Mouse (Mus musculus): ENCODE results near the gene Manba. TPM values are rescaled to one million over a fixed set of nuclear protein-coding genes. Genes with fewer than 3 reads are reported as not detected.

Manba gene
- total and polyA plus RNA-seq, 2 experiments from 2014 or later, result 20.6 to 36.0 TPM

GRCm38 (mm10) chr3:135438913-135439531, 46.4 kb upstream of the Manba start:
- ATAC-seq (ENCODE audit: insufficient read depth, low read depth), result peak; percentile 61
- under 1% methylated on average over 47 of the region's 76 CpGs for WGBS
- H3K9me3 ChIP-seq (replicated peaks; ENCODE audit: control insufficient read depth, low read length), result no peaks in the 10 kb centered on the region
- peak overlapping the region; percentile 68 for H3K4me3 ChIP-seq (ENCODE audit: low read depth, low read length)
- H3K4me1 ChIP-seq (ENCODE audit: control insufficient read depth, insufficient read depth), result peaks cover 18% of the 10 kb centered on the region
- DNase-seq (ENCODE audit: low spot score), result peak; percentile 90
- peak overlapping the region; percentile 95 for H3K4me2 ChIP-seq (ENCODE audit: low read depth, low read length)
- TF ChIP-seq CTCF (IDR thresholded peaks at IDR 0.05; ENCODE audit: low read depth) (no peak), EP300 (IDR thresholded peaks at IDR 0.05; ENCODE audit: low read depth) (peak; percentile 53; the same call in 1 of the 2 replicates)
- no peaks in the 10 kb centered on the region for H3K27me3 ChIP-seq (ENCODE audit: control insufficient read depth, insufficient read depth, low read length)
- peak overlapping the region; percentile 100 for H3K27ac ChIP-seq (ENCODE audit: low read depth)
- H3K36me3 ChIP-seq (replicated peaks; ENCODE audit: control insufficient read depth, insufficient read depth, low read length), result peaks cover 9% of the 10 kb centered on the region; the same call in 1 of the 2 replicates
- H3K9ac ChIP-seq (replicated peaks; ENCODE audit: low read depth, low read length), result peak overlapping the region; percentile 96

GRCm38 (mm10) chr3:135439651-135440050, 45.8 kb upstream of the Manba start:
- Histone ChIP-seq H3K4me3 (ENCODE audit: low read depth, low read length) (peak overlapping the region; percentile 68), H3K4me1 (ENCODE audit: control insufficient read depth, insufficient read depth) (peaks cover 23% of the 10 kb centered on the region), H3K27ac (ENCODE audit: low read depth) (peak overlapping the region; percentile 100), H3K9me3 (replicated peaks; ENCODE audit: control insufficient read depth, low read length) (no peaks in the 10 kb centered on the region), H3K27me3 (ENCODE audit: control insufficient read depth, insufficient read depth, low read length) (no peaks in the 10 kb centered on the region), H3K36me3 (replicated peaks; ENCODE audit: control insufficient read depth, insufficient read depth, low read length) (peaks cover 9% of the 10 kb centered on the region; the same call in 1 of the 2 replicates), H3K4me2 (ENCODE audit: low read depth, low read length) (peak overlapping the region; percentile 95), H3K9ac (replicated peaks; ENCODE audit: low read depth, low read length) (peak overlapping the region; percentile 96)
- TF ChIP-seq CTCF (IDR thresholded peaks at IDR 0.05; ENCODE audit: low read depth), result no peak
- TF ChIP-seq EP300 (IDR thresholded peaks at IDR 0.05; ENCODE audit: low read depth), result no peak
- DNase-seq (ENCODE audit: low spot score), result no peak
- WGBS, result under 1% methylated on average over 15 of the region's 15 CpGs
- ATAC-seq (ENCODE audit: insufficient read depth, low read depth), result no peak

GRCm38 (mm10) chr3:135440221-135440620, 45.2 kb upstream of the Manba start:
- Histone ChIP-seq H3K4me1 (ENCODE audit: control insufficient read depth, insufficient read depth) (peaks cover 28% of the 10 kb centered on the region), H3K4me2 (ENCODE audit: low read depth, low read length) (peak overlapping the region; percentile 95), H3K9ac (replicated peaks; ENCODE audit: low read depth, low read length) (peak overlapping the region; percentile 96), H3K27me3 (ENCODE audit: control insufficient read depth, insufficient read depth, low read length) (no peaks in the 10 kb centered on the region), H3K27ac (ENCODE audit: low read depth) (peak overlapping the region; percentile 100), H3K36me3 (replicated peaks; ENCODE audit: control insufficient read depth, insufficient read depth, low read length) (peaks cover 9% of the 10 kb centered on the region; the same call in 1 of the 2 replicates), H3K4me3 (ENCODE audit: low read depth, low read length) (peak overlapping the region; percentile 68), H3K9me3 (replicated peaks; ENCODE audit: control insufficient read depth, low read length) (no peaks in the 10 kb centered on the region)
- no peak for ATAC-seq (ENCODE audit: insufficient read depth, low read depth)
- 4% methylated on average over 7 of the region's 7 CpGs for WGBS
- peak; percentile 63 for DNase-seq (ENCODE audit: low spot score)
- no peak for TF ChIP-seq EP300 (IDR thresholded peaks at IDR 0.05; ENCODE audit: low read depth)
- no peak for TF ChIP-seq CTCF (IDR thresholded peaks at IDR 0.05; ENCODE audit: low read depth)

- ATAC-seq (ENCODE audit: insufficient read depth, low read depth), result no peak
- Histone ChIP-seq H3K36me3 (replicated peaks; ENCODE audit: control insufficient read depth, insufficient read depth, low read length) (peaks cover 9% of the 10 kb centered on the region; the same call in 1 of the 2 replicates), H3K4me1 (ENCODE audit: control insufficient read depth, insufficient read depth) (peaks cover 31% of the 10 kb centered on the region), H3K9me3 (replicated peaks; ENCODE audit: control insufficient read depth, low read length) (no peaks in the 10 kb centered on the region), H3K4me2 (ENCODE audit: low read depth, low read length) (peak overlapping the region; percentile 95), H3K27ac (ENCODE audit: low read depth) (peak overlapping the region; percentile 100), H3K27me3 (ENCODE audit: control insufficient read depth, insufficient read depth, low read length) (no peaks in the 10 kb centered on the region), H3K9ac (replicated peaks; ENCODE audit: low read depth, low read length) (peak overlapping the region; percentile 96), H3K4me3 (ENCODE audit: low read depth, low read length) (peak overlapping the region; percentile 68)
- TF ChIP-seq EP300 (IDR thresholded peaks at IDR 0.05; ENCODE audit: low read depth), result no peak
- no peak for TF ChIP-seq CTCF (IDR thresholded peaks at IDR 0.05; ENCODE audit: low read depth)
- no peak for DNase-seq (ENCODE audit: low spot score)
- 7% methylated on average over 10 of the region's 10 CpGs for WGBS
These were observed 44.8 kb upstream of the Manba start for GRCm38 (mm10) chr3:135440621-135441020.

- H3K9me3 ChIP-seq (replicated peaks; ENCODE audit: control insufficient read depth, low read length), result no peaks in the 10 kb centered on the region
- ATAC-seq (ENCODE audit: insufficient read depth, low read depth) (no peak), DNase-seq (ENCODE audit: low spot score) (no peak)
- peak overlapping the region; percentile 2 for H3K4me2 ChIP-seq (ENCODE audit: low read depth, low read length)
- peaks cover 31% of the 10 kb centered on the region for H3K4me1 ChIP-seq (ENCODE audit: control insufficient read depth, insufficient read depth)
- peaks cover 15% of the 10 kb centered on the region; the same call in 1 of the 2 replicates for H3K36me3 ChIP-seq (replicated peaks; ENCODE audit: control insufficient read depth, insufficient read depth, low read length)
- H3K4me3 ChIP-seq (ENCODE audit: low read depth, low read length), result no peak overlapping the region
- H3K27me3 ChIP-seq (ENCODE audit: control insufficient read depth, insufficient read depth, low read length), result no peaks in the 10 kb centered on the region
- peak overlapping the region; percentile 51; the same call in 1 of the 2 replicates for H3K27ac ChIP-seq (ENCODE audit: low read depth)
- no peak overlapping the region for H3K9ac ChIP-seq (replicated peaks; ENCODE audit: low read depth, low read length)
- TF ChIP-seq CTCF (IDR thresholded peaks at IDR 0.05; ENCODE audit: low read depth) (no peak), EP300 (IDR thresholded peaks at IDR 0.05; ENCODE audit: low read depth) (no peak)
These were observed 40.5 kb upstream of the Manba start for GRCm38 (mm10) chr3:135444930-135445329.

Measured in heart, postnatal 0 days (tissue).